Mouse (Mus musculus): ENCODE data around the gene Xntrpc. TPM values are rescaled to one million over a fixed set of nuclear protein-coding genes. Genes with fewer than 3 reads are reported as not detected.

Xntrpc gene
- polyA plus RNA-seq, 1 experiment from 2014 or later = 0.75 TPM

GRCm38 (mm10) chr7:102084041-102084696 lies 18.7 kb downstream of the Xntrpc start:
- no peak overlapping the region for H3K9ac ChIP-seq
- no peak overlapping the region for H3K4me2 ChIP-seq (replicated peaks)
- H3K9me3 ChIP-seq = no peaks in the 10 kb centered on the region
- no peaks in the 10 kb centered on the region for H3K27me3 ChIP-seq (replicated peaks)
- no peak overlapping the region for H3K27ac ChIP-seq
- WGBS = 86% methylated on average over 26 of the region's 26 CpGs
- peaks cover 28% of the 10 kb centered on the region for H3K36me3 ChIP-seq
- H3K4me3 ChIP-seq (replicated peaks) = no peak overlapping the region
- no peak for ATAC-seq
- H3K4me1 ChIP-seq (replicated peaks) = no peaks in the 10 kb centered on the region

GRCm38 (mm10) chr7:102087336-102087735 lies 21.8 kb downstream of the Xntrpc start:
- Histone ChIP-seq H3K27me3 (replicated peaks) (no peaks in the 10 kb centered on the region), H3K27ac (no peak overlapping the region), H3K4me2 (replicated peaks) (no peak overlapping the region), H3K4me3 (replicated peaks) (no peak overlapping the region), H3K9ac (no peak overlapping the region), H3K36me3 (peaks cover 9% of the 10 kb centered on the region; the same call in 1 of the 2 replicates), H3K4me1 (replicated peaks) (no peaks in the 10 kb centered on the region), H3K9me3 (no peaks in the 10 kb centered on the region)
- WGBS = 83% methylated on average over 4 of the region's 4 CpGs
- ATAC-seq = no peak

GRCm38 (mm10) chr7:102099760-102100661 lies 34.5 kb downstream of the Xntrpc start:
- ATAC-seq = peak; percentile 76
- no peak overlapping the region; the same call in 1 of the 2 replicates for H3K9ac ChIP-seq
- peak overlapping the region; percentile 55 for H3K4me2 ChIP-seq (replicated peaks)
- 5% methylated on average over 30 of the region's 30 CpGs for WGBS
- no peaks in the 10 kb centered on the region for H3K27me3 ChIP-seq (replicated peaks)
- H3K36me3 ChIP-seq = no peaks in the 10 kb centered on the region
- peak overlapping the region; percentile 14 for H3K4me3 ChIP-seq (replicated peaks)
- peaks cover 13% of the 10 kb centered on the region for H3K4me1 ChIP-seq (replicated peaks)
- H3K27ac ChIP-seq = no peak overlapping the region
- H3K9me3 ChIP-seq = no peaks in the 10 kb centered on the region

- Histone ChIP-seq H3K4me2 (replicated peaks) (no peak overlapping the region), H3K36me3 (no peaks in the 10 kb centered on the region), H3K27ac (no peak overlapping the region), H3K9ac (no peak overlapping the region), H3K27me3 (replicated peaks) (no peaks in the 10 kb centered on the region), H3K9me3 (no peaks in the 10 kb centered on the region), H3K4me3 (replicated peaks) (no peak overlapping the region), H3K4me1 (replicated peaks) (peaks cover 13% of the 10 kb centered on the region)
- WGBS = 55% methylated on average over 5 of the region's 5 CpGs
- ATAC-seq = no peak
These were observed 35.4 kb downstream of the Xntrpc start for GRCm38 (mm10) chr7:102100868-102101267.

DNA sequence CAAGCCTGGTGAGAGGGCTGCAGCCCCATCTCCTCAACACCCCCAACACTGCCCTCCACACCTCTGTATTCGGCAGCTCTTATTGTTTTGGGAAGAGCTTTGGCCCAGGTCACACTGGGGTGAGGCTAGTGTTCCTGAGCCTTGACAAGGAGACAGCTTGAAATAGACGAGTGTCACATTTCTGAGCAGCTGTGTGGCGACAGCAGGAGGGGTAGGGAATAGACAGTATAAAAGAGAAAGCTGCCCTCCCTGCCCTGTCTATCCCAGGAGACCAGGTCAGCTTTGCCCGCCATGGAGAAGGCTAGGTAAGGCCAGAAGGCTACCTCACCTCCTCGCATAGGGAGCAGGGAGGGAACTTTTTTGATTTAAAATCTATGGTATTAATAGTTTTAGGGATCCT lies 36.0 kb downstream of the Xntrpc start, which contains the start of gene Art1:
TSS of gene Art1 (plus strand) at position 257 of the 400 bp plus-strand sequence.
- ATAC-seq = no peak
- Histone ChIP-seq H3K9ac (no peak within 1 kb of the TSS), H3K27ac (no peak within 1 kb of the TSS), H3K4me1 (replicated peaks) (peaks cover 13% of the 10 kb centered on the region), H3K9me3 (no peaks in the 10 kb centered on the region), H3K4me2 (replicated peaks) (no peak within 1 kb of the TSS), H3K4me3 (replicated peaks) (no peak within 1 kb of the TSS), H3K36me3 (no peaks in the 10 kb centered on the region), H3K27me3 (replicated peaks) (no peaks in the 10 kb centered on the region)
- 74% methylated on average over 5 of the region's 5 CpGs for WGBS

DNA sequence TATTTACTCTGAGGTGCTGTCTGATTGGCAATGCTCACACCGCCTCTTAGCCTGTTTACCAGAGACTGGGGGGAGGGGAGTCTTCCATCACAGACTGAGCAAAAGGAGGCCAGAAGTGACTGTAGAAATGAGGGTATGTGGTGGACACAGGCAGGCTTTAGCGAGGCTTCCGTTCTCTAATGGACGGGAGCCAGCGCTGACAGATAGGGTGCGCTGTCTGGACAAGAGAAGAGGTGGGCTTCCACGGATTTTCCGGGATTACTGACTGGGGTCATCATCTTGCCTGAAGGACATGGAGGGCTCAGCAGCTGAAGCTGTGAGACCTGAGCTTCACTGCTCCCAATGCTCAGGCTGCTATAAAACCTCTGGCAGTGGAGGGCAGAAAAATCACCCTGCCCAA lies 36.7 kb downstream of the Xntrpc start:
- Histone ChIP-seq H3K4me2 (replicated peaks) (no peak overlapping the region), H3K4me1 (replicated peaks) (peaks cover 20% of the 10 kb centered on the region), H3K27ac (no peak overlapping the region), H3K9ac (no peak overlapping the region), H3K4me3 (replicated peaks) (no peak overlapping the region), H3K9me3 (no peaks in the 10 kb centered on the region), H3K27me3 (replicated peaks) (no peaks in the 10 kb centered on the region), H3K36me3 (no peaks in the 10 kb centered on the region)
- 55% methylated on average over 8 of the region's 8 CpGs for WGBS
- ATAC-seq = no peak

DNA sequence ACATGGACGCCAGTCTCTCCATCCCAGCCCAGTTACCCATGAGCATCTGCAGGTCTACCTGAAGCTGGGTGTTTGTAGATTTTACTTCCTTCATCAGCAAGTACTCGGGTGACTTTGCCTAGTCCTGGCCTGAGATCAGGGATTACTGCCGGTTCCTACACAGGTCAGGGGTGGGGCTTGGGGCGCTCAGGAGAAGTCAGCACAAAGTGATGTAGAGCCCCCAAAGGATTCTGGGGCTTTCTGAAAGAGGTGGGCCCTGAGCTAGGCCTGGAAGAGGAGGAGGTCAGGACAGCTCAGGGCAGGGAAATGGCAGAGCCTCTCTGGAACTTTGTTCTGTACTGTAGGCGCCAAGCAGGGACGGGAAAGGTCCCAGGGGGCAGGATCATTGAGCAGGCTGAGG lies 37.2 kb downstream of the Xntrpc start:
- no peak overlapping the region for H3K4me3 ChIP-seq (replicated peaks)
- no peaks in the 10 kb centered on the region for H3K27me3 ChIP-seq (replicated peaks)
- H3K27ac ChIP-seq = no peak overlapping the region
- H3K4me1 ChIP-seq (replicated peaks) = peaks cover 21% of the 10 kb centered on the region
- H3K9ac ChIP-seq = no peak overlapping the region
- no peak for ATAC-seq
- no peaks in the 10 kb centered on the region for H3K9me3 ChIP-seq
- WGBS = 37% methylated on average over 6 of the region's 6 CpGs
- no peak overlapping the region for H3K4me2 ChIP-seq (replicated peaks)
- no peaks in the 10 kb centered on the region for H3K36me3 ChIP-seq

DNA sequence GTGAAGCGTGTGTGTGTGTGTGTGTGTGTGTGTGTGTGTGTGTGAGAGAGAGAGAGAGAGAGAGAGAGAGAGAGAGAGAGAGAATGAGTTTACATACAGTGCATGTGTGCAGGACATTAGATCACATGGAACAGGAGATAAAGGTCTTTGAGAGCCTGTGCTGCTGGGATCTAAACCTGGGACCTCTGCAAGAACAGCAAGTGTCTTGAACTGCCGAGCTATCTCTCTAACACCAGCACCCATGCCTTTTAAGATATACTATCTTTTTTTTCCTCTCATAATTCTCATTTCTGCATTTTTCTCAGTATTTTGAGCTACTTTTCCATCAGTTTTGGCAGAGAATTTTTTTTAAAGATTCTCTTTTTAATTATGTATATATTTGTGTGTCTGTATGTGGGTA lies 38.0 kb downstream of the Xntrpc start:
- Histone ChIP-seq H3K4me1 (replicated peaks) (peaks cover 21% of the 10 kb centered on the region), H3K9me3 (no peaks in the 10 kb centered on the region), H3K4me3 (replicated peaks) (no peak overlapping the region), H3K9ac (no peak overlapping the region), H3K27me3 (replicated peaks) (no peaks in the 10 kb centered on the region), H3K4me2 (replicated peaks) (no peak overlapping the region), H3K27ac (no peak overlapping the region), H3K36me3 (no peaks in the 10 kb centered on the region)
- WGBS = 86% methylated on average over 2 of the region's 2 CpGs
- ATAC-seq = no peak

DNA sequence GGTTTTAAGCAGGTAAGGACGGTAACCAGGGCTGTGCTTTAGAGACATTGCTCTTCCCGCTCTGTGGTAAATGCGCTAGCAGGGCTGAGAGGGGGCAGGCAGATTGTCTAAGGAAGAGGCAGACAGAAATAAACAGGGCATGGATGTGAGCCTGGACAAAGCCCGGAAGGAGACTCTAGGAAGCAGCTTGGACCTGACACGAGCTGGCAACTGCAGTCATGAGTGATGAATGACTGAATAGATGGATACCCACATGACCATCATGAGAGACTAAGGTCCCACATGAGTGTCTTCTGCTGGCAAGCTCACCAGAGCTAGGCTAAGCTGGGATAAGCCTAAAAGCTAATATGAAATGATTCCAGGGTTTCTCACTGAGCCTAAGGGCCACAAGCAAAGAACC lies 38.6 kb downstream of the Xntrpc start:
- H3K4me3 ChIP-seq (replicated peaks) = no peak overlapping the region
- 51% methylated on average over 5 of the region's 5 CpGs for WGBS
- H3K9ac ChIP-seq = no peak overlapping the region
- no peaks in the 10 kb centered on the region for H3K27me3 ChIP-seq (replicated peaks)
- ATAC-seq = no peak
- H3K36me3 ChIP-seq = no peaks in the 10 kb centered on the region
- no peak overlapping the region for H3K27ac ChIP-seq
- no peaks in the 10 kb centered on the region for H3K9me3 ChIP-seq
- H3K4me2 ChIP-seq (replicated peaks) = no peak overlapping the region
- peaks cover 21% of the 10 kb centered on the region for H3K4me1 ChIP-seq (replicated peaks)

GRCm38 (mm10) chr7:102106700-102107141 lies 41.2 kb downstream of the Xntrpc start:
- Histone ChIP-seq H3K4me1 (replicated peaks) (peaks cover 9% of the 10 kb centered on the region; the same call in 1 of the 2 replicates), H3K27ac (no peak overlapping the region), H3K36me3 (no peaks in the 10 kb centered on the region), H3K27me3 (replicated peaks) (no peaks in the 10 kb centered on the region), H3K4me2 (replicated peaks) (peak overlapping the region; percentile 67), H3K9me3 (no peaks in the 10 kb centered on the region), H3K9ac (peak overlapping the region; percentile 29), H3K4me3 (replicated peaks) (peak overlapping the region; percentile 26)
- WGBS = 15% methylated on average over 23 of the region's 23 CpGs
- peak; percentile 48; the same call in 1 of the 2 replicates for ATAC-seq

- H3K9me3 ChIP-seq = no peaks in the 10 kb centered on the region
- H3K4me1 ChIP-seq (replicated peaks) = peaks cover 9% of the 10 kb centered on the region; the same call in 1 of the 2 replicates
- no peak overlapping the region for H3K27ac ChIP-seq
- H3K27me3 ChIP-seq (replicated peaks) = no peaks in the 10 kb centered on the region
- no peak for ATAC-seq
- WGBS = 88% methylated on average over 1 of the region's 1 CpGs
- no peak overlapping the region for H3K4me2 ChIP-seq (replicated peaks)
- H3K9ac ChIP-seq = no peak overlapping the region
- no peaks in the 10 kb centered on the region for H3K36me3 ChIP-seq
- H3K4me3 ChIP-seq (replicated peaks) = no peak overlapping the region
These were observed 42.7 kb downstream of the Xntrpc start for GRCm38 (mm10) chr7:102108206-102108605.

- WGBS = 82% methylated on average over 7 of the region's 7 CpGs
- Histone ChIP-seq H3K36me3 (no peaks in the 10 kb centered on the region), H3K4me3 (replicated peaks) (no peak within 1 kb of the TSS), H3K27ac (no peak within 1 kb of the TSS), H3K27me3 (replicated peaks) (no peaks in the 10 kb centered on the region), H3K4me1 (replicated peaks) (peaks cover 9% of the 10 kb centered on the region; the same call in 1 of the 2 replicates), H3K4me2 (replicated peaks) (no peak within 1 kb of the TSS), H3K9ac (no peak within 1 kb of the TSS), H3K9me3 (no peaks in the 10 kb centered on the region)
- no peak for ATAC-seq
These were observed 43.7 kb downstream of the Xntrpc start, which contains the start of gene Art5 for GRCm38 (mm10) chr7:102109171-102109570. TSS of gene Art5 (minus strand) at chr7:102109489.
